Mouse (Mus musculus) CH12.LX (cell line): ENCODE results near the gene 1700011L22Rik. TPM values are rescaled to one million over a fixed set of nuclear protein-coding genes. Genes with fewer than 3 reads are reported as not detected.

Source experiments
- DNase-seq: peaks from one replicate; pipeline ENCODE4 v3.0.0-alpha.2; 2013; ENCODE audit errors: extremely low read depth
- H3K27ac ChIP-seq: 2 replicates; pipeline ENCODE4 v1.5.1; 2012; ENCODE audit warnings: low read depth, mild to moderate bottlenecking, control low read depth, moderate library complexity; ENCODE audit not compliant: insufficient read depth
- H3K27me3 ChIP-seq: replicated peaks from 2 replicates; pipeline ENCODE3; 2012; ENCODE audit warnings: inconsistent platforms
- H3K36me3 ChIP-seq, 2 experiments: replicated peaks in 1 of 2; 2 replicates each; pipeline versions ENCODE3 to v1.6.1; 2012; ENCODE audit warnings: inconsistent platforms in 1 of 2, low read length in 1 of 2, mild to moderate bottlenecking in 1 of 2, mixed read lengths in 1 of 2, moderate library complexity in 1 of 2; ENCODE audit not compliant: control insufficient read depth in 1 of 2, insufficient read depth in 1 of 2
- H3K4me1 ChIP-seq, 2 experiments: 2 replicates each; pipeline ENCODE4 v1.6.1; 2012; ENCODE audit warnings: inconsistent platforms in 1 of 2, moderate library complexity in 1 of 2; ENCODE audit not compliant: insufficient read depth in 2 of 2, control insufficient read depth in 1 of 2
- H3K4me2 ChIP-seq: 2 replicates; pipeline ENCODE4 v1.6.1; 2012; ENCODE audit warnings: low read depth, mild to moderate bottlenecking, control low read depth; ENCODE audit not compliant: poor library complexity, insufficient read depth, severe bottlenecking
- H3K4me3 ChIP-seq, 3 experiments: fragments of 150-350 bp in 1 of 3; sonication (generic) in 1 of 3; replicated peaks in 1 of 3; 2 replicates each; pipeline versions ENCODE3 to v1.5.1; 2011 to 2012; ENCODE audit warnings: low read depth in 2 of 3, low read length in 2 of 3, mild to moderate bottlenecking in 2 of 3, moderate library complexity in 2 of 3, control low read depth in 1 of 3, improper control_type of control experiment in 1 of 3, inconsistent platforms in 1 of 3, mixed read lengths in 1 of 3; ENCODE audit not compliant: poor library complexity in 1 of 3
- H3K79me2 ChIP-seq: replicated peaks from 2 replicates; pipeline ENCODE4 v1.6.1; 2012; ENCODE audit warnings: mild to moderate bottlenecking, moderate library complexity; ENCODE audit not compliant: control insufficient read depth, poor library complexity, insufficient read depth, severe bottlenecking; ENCODE audit errors: extremely low read depth
- H3K9ac ChIP-seq: 2 replicates; pipeline ENCODE4 v1.6.1; 2012; ENCODE audit warnings: low read depth, mild to moderate bottlenecking, control low read depth, moderate library complexity; ENCODE audit not compliant: insufficient read depth
- H3K9me3 ChIP-seq: replicated peaks from 2 replicates; pipeline ENCODE3; 2012; ENCODE audit warnings: low read length, inconsistent platforms, mixed read lengths
- ETS1 ChIP-seq: conservative IDR thresholded peaks from 2 replicates; pipeline ENCODE4 v1.6.1; 2012; ENCODE audit warnings: low read depth, mild to moderate bottlenecking, inconsistent platforms, low read length, improper control_type of control experiment, moderate library complexity
- GABPA ChIP-seq: IDR thresholded peaks from 2 replicates; pipeline ENCODE4 v1.6.1; 2012; ENCODE audit warnings: low read depth, low read length, improper control_type of control experiment, inconsistent platforms; ENCODE audit not compliant: insufficient replicate concordance
- JUN ChIP-seq: IDR thresholded peaks from 2 replicates; pipeline ENCODE4 v1.6.1; 2011; ENCODE audit warnings: low read depth, mild to moderate bottlenecking, low read length, improper control_type of control experiment, moderate library complexity; ENCODE audit not compliant: insufficient read depth
- MAFK ChIP-seq: IDR thresholded peaks from 2 replicates; pipeline ENCODE4 v1.6.1; 2011; ENCODE audit warnings: low read length, improper control_type of control experiment; ENCODE audit not compliant: insufficient replicate concordance
- MAX ChIP-seq: IDR thresholded peaks from 2 replicates; pipeline ENCODE4 v1.6.1; 2011; ENCODE audit warnings: low read length, improper control_type of control experiment
- PAX5 ChIP-seq: IDR thresholded peaks from 2 replicates; pipeline ENCODE4 v1.6.1; 2012; ENCODE audit warnings: low read length, inconsistent platforms, mixed read lengths
- POLR2AphosphoS2 ChIP-seq: IDR thresholded peaks from 2 replicates; pipeline ENCODE4 v1.6.1; 2011; ENCODE audit warnings: low read depth, low read length, improper control_type of control experiment
- RAD21 ChIP-seq: IDR thresholded peaks from 2 replicates; pipeline ENCODE4 v1.6.1; 2011; ENCODE audit warnings: low read depth, mild to moderate bottlenecking, low read length, improper control_type of control experiment, moderate library complexity
- RCOR1 ChIP-seq: conservative IDR thresholded peaks from 2 replicates; pipeline ENCODE4 v1.6.1; 2012; ENCODE audit warnings: low read depth, mild to moderate bottlenecking, inconsistent platforms, low read length, improper control_type of control experiment
- SIN3A ChIP-seq: IDR thresholded peaks from 2 replicates; pipeline ENCODE4 v1.6.1; 2012; ENCODE audit warnings: low read length, improper control_type of control experiment, inconsistent platforms
- TBP ChIP-seq: conservative IDR thresholded peaks from 2 replicates; pipeline ENCODE4 v1.6.1; 2011; ENCODE audit warnings: low read depth, low read length, improper control_type of control experiment
- UBTF ChIP-seq: IDR thresholded peaks from 2 replicates; pipeline ENCODE4 v1.6.1; 2012; ENCODE audit warnings: low read depth, mild to moderate bottlenecking, inconsistent platforms, low read length, improper control_type of control experiment, moderate library complexity
- USF1 ChIP-seq: IDR thresholded peaks from 2 replicates; pipeline ENCODE4 v1.6.1; 2014; ENCODE audit warnings: low read depth, mild to moderate bottlenecking, inconsistent platforms, low read length, improper control_type of control experiment
- ZC3H11A ChIP-seq: IDR thresholded peaks from 2 replicates; pipeline ENCODE4 v1.6.1; 2012; ENCODE audit warnings: low read depth, mild to moderate bottlenecking, inconsistent platforms, low read length, improper control_type of control experiment
- ZNF384 ChIP-seq: IDR thresholded peaks from 2 replicates; pipeline ENCODE4 v1.6.1; 2012; ENCODE audit warnings: low read depth, low read length, improper control_type of control experiment, inconsistent platforms
- dilution Hi-C: fragments of 300-500 bp; cut with MboI; formaldehyde crosslinking; loops from 2 replicates; pipeline ENCODE4 v1.14.3; 2020; ENCODE audit warnings: low sequenced_read_pairs; ENCODE audit not compliant: extremely low pct_unique_long_range_greater_than_20kb, extremely low pct_ligation_motif_present
- in situ Hi-C: fragments of 300-500 bp; cut with MboI; formaldehyde crosslinking; loops from 3 replicates; pipeline ENCODE4 v1.14.3; 2019; ENCODE audit warnings: low sequenced_read_pairs, low pct_ligation_motif_present, low pct_unique_long_range_greater_than_20kb, mixed read lengths
- polyA plus RNA-seq: library from polyadenylated mRNA; unstranded; fragments of >175 nt; gene quantifications from 2 replicates; pipeline ENCODE4 v1.2.1, GENCODE M21; 2012; ENCODE audit warnings: low read depth; ENCODE audit not compliant: insufficient read length
- total RNA-seq, 2 experiments: library from RNA; depleted of rRNA; stranded (reverse); fragments of 300-350 nt in 1 of 2; fragments of >200 nt in 1 of 2; gene quantifications; 2 replicates each; pipeline ENCODE4 v1.2.3; 2012 to 2014

1700011L22Rik gene
- total and polyA plus RNA-seq, 3 experiments, result not detected

GRCm38 (mm10) chr8:79281376-79281890 lies 33.1 kb upstream of the 1700011L22Rik start:
- dilution Hi-C loops, result no loop called here
- TF ChIP-seq RCOR1, result no peak
- no peak for TF ChIP-seq ETS1
- no peak for TF ChIP-seq MAFK
- TF ChIP-seq TBP, result no peak
- no peak for TF ChIP-seq GABPA
- TF ChIP-seq USF1, result no peak
- no peak for TF ChIP-seq SIN3A
- TF ChIP-seq MAX, result no peak
- TF ChIP-seq UBTF, result no peak
- TF ChIP-seq PAX5, result no peak

GRCm38 (mm10) chr8:79277264-79277870 lies 29.0 kb upstream of the 1700011L22Rik start:
- no peak overlapping the region for H3K4me2 ChIP-seq
- TF ChIP-seq ZNF384 (no peak), ZC3H11A (no peak), JUN (no peak), RAD21 (no peak), POLR2AphosphoS2 (no peak)
- no peaks in the 10 kb centered on the region; the same call in 1 of the 2 replicates for H3K79me2 ChIP-seq
- dilution Hi-C loops (no loop called here), in situ Hi-C loops (no loop called here)
- no peaks in the 10 kb centered on the region for H3K27me3 ChIP-seq
- DNase-seq, result no peak
- peaks cover 25 to 39% of the 10 kb centered on the region in 2 experiments for H3K4me1 ChIP-seq
- H3K4me3 ChIP-seq, result no peak overlapping the region
- peaks cover 9 to 39% of the 10 kb centered on the region in 2 experiments for H3K36me3 ChIP-seq
- H3K27ac ChIP-seq, result no peak overlapping the region
- H3K9me3 ChIP-seq, result no peaks in the 10 kb centered on the region
- H3K9ac ChIP-seq, result no peak overlapping the region

More at GRCm38 (mm10) chr8:79281376-79281890, 33.1 kb upstream of the 1700011L22Rik start:
- Histone ChIP-seq H3K9me3 (no peaks in the 10 kb centered on the region), H3K79me2 (no peaks in the 10 kb centered on the region; the same call in 1 of the 2 replicates), H3K36me3 (peaks cover 14 to 34% of the 10 kb centered on the region in 2 experiments), H3K9ac (no peak overlapping the region), H3K27ac (no peak overlapping the region), H3K4me3 (no peak overlapping the region), H3K27me3 (no peaks in the 10 kb centered on the region), H3K4me1 (peaks cover 3 to 5% of the 10 kb centered on the region in 2 experiments; a peak in 1 of 4 replicates), H3K4me2 (no peak overlapping the region)
- DNase-seq, result no peak
- in situ Hi-C loops, result no loop called here
